Mouse (Mus musculus): ENCODE results near the gene Gm20388. TPM values are rescaled to one million over a fixed set of nuclear protein-coding genes. Genes with fewer than 3 reads are reported as not detected.

Gene Gm20388
- polyA plus RNA-seq, 1 experiment = 18.7 TPM

DNA sequence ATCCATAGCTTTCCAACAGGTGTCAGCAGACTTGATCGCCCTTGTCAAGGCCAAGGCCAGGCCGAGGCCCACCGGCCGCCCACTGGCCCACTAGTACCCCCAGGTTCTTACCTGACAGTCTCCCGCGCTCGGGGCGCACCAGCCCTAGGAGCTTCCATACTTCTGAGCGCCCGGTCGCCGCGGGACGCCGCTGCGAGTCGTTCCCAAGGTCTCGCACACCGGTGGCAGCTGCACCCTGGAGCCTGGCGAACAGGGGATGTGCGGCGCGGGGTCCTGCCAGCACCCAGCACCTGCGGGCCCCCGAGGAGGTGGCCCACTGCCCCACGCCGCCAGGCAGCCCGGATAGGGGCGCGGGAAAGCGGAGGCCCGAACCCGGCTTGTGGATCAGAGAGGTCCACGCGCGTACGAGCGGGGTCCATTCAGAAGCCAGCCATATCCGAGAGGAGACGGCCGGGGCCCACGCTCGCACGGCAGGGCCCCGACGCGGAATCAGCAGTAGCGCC is 4071.7 kb downstream of the Gm20388 start:
- Histone ChIP-seq H3K27me3 (ENCODE audit: control insufficient read depth, insufficient read depth, low read length) (no peaks in the 10 kb centered on the region), H3K4me1 (ENCODE audit: control insufficient read depth, insufficient read depth, low read length) (peaks cover 21% of the 10 kb centered on the region), H3K4me3 (replicated peaks; ENCODE audit: insufficient read depth, low read depth, low read length) (peak overlapping the region; percentile 76), H3K27ac (ENCODE audit: insufficient read depth, low read length) (peak overlapping the region; percentile 52)
- under 1% methylated on average over 48 of the region's 48 CpGs for WGBS
- peak in 1 of 2 experiments; percentile 45 for DNase-seq
- TF ChIP-seq CTCF (IDR thresholded peaks at IDR 0.05; ENCODE audit: borderline replicate concordance, insufficient read depth, low read depth, low read length) = no peak
- no peak for TF ChIP-seq POLR2A (IDR thresholded peaks at IDR 0.05; ENCODE audit: borderline replicate concordance, insufficient read depth, low read length)

DNA sequence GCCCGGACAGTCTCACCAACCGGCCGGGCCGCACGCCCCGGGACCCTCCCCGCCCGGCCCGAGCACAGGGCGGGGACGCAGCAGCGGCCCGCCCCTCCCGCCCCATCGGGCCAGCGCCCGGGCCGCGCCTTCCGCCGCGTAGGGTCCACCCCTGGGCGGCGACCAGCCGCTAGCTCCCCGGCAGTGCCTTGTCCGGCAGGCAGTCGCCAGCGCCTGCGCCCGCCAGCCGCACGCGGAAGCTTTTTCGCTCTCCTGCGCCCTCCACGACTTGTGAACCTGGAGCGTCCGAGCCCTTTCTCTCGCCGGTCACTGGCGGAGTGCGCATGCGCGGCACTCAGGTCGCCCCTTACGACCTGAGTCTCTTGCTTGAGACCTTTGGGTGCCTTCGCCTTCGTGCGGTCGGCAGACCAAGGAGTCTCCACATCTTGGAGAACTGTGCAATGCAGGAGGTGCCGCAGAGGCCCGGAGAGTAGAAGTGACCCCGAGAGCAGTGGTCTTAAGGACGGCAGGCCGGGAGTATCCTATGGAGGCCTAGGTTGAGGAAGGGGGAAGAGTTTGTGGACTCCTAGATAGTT is 4072.3 kb downstream of the Gm20388 start, which contains the start of gene Abcb10:
Gene Abcb10, minus strand, starts transcription at position 297 of the 575 bp plus-strand sequence.
- Histone ChIP-seq H3K27ac (ENCODE audit: insufficient read depth, low read length) (peak within 1 kb of the TSS; percentile 52), H3K4me1 (ENCODE audit: control insufficient read depth, insufficient read depth, low read length) (peaks cover 18% of the 10 kb centered on the region), H3K27me3 (ENCODE audit: control insufficient read depth, insufficient read depth, low read length) (no peaks in the 10 kb centered on the region), H3K4me3 (replicated peaks; ENCODE audit: insufficient read depth, low read depth, low read length) (peak within 1 kb of the TSS; percentile 76)
- TF ChIP-seq CTCF (IDR thresholded peaks at IDR 0.05; ENCODE audit: borderline replicate concordance, insufficient read depth, low read depth, low read length) (no peak), POLR2A (IDR thresholded peaks at IDR 0.05; ENCODE audit: borderline replicate concordance, insufficient read depth, low read length) (peak; percentile 54)
- peak; percentile 87 to 91 for DNase-seq
- WGBS = under 1% methylated on average over 56 of the region's 56 CpGs

DNA sequence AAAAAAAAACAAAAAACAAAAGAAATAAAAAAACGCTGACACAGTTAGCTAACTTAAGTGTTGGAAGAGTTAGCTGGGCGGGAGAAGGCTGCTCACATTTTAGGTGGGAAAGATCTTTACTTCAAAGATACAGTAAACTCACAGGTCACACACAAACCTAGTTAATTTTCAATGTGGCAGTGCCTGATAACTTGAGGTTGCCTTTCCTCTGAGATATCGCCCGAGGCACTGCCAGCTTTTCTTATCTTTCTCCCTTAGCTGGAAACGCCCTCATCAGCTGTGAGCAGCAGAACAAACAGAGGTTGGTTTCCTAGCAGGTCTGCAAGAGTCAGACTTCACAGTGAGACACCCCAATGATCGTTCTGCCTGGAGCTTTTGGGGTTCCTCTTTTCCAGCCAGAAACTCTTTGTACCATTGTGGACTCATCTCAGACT is 4078.0 kb downstream of the Gm20388 start:
- Histone ChIP-seq H3K27ac (ENCODE audit: insufficient read depth, low read length) (no peak overlapping the region), H3K4me3 (replicated peaks; ENCODE audit: insufficient read depth, low read depth, low read length) (no peak overlapping the region), H3K4me1 (ENCODE audit: control insufficient read depth, insufficient read depth, low read length) (no peaks in the 10 kb centered on the region), H3K27me3 (ENCODE audit: control insufficient read depth, insufficient read depth, low read length) (no peaks in the 10 kb centered on the region)
- 83% methylated on average over 6 of the region's 6 CpGs for WGBS
- no peak for DNase-seq
- TF ChIP-seq CTCF (IDR thresholded peaks at IDR 0.05; ENCODE audit: borderline replicate concordance, insufficient read depth, low read depth, low read length) (no peak), POLR2A (IDR thresholded peaks at IDR 0.05; ENCODE audit: borderline replicate concordance, insufficient read depth, low read length) (no peak)

DNA sequence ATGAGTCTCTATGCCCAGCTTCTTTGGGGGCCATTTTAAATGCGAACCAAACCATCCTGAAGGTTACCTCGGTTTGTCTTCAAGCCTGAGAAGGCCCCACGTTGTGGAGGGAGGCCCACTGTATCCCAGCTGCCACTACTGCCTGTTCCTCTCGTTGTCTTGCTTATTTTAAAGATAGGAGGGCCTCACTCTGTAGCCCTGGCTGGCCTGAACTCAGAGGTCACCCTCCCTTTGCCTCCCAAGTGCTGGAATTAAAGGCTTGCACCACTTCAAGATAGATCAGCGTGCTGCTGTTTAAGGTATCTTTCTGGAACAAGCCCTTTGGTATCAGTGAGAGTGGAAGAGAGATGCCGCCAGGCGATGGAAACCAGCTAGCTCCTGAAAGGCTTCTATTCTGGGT is 4078.5 kb downstream of the Gm20388 start:
- TF ChIP-seq POLR2A (IDR thresholded peaks at IDR 0.05; ENCODE audit: borderline replicate concordance, insufficient read depth, low read length) (no peak), CTCF (IDR thresholded peaks at IDR 0.05; ENCODE audit: borderline replicate concordance, insufficient read depth, low read depth, low read length) (no peak)

DNA sequence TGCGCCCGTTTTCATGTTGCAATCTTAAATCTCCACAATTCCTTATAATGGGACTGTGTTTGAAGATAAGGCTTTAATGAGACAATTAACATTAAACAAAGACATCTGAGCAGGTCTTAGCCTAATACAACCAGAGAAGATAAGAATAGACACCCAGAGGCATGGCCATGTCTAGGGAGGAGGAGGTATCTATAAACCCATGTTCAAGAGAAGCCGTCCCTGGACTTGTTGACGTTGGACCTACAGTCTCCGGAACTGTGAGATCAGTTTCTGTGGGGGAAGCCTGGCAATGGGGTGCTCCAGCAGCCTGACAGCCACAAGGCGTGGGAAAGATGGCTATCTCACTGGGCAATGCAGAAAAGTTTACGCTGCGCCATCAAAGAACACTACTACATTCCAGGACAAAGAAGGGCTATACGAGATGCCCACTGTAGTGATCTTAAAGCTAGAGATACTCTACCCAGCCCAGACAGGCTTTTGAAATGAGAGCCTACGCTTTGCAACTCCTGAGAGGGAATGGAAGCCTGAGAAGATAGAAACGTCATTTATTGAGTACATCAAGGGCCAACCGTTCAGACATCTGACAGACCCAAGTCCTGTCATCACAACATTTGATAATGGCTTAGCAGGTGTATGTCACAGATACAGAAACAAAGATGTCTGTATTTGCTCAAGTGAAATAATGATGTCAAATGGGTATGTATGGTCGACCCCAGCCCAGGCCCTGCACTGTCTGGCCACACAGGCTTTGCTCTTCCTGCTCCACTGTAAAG is 4079.8 kb downstream of the Gm20388 start:
- 91% methylated on average over 13 of the region's 13 CpGs for WGBS
- no peak for TF ChIP-seq POLR2A (IDR thresholded peaks at IDR 0.05; ENCODE audit: borderline replicate concordance, insufficient read depth, low read length)
- TF ChIP-seq CTCF (IDR thresholded peaks at IDR 0.05; ENCODE audit: borderline replicate concordance, insufficient read depth, low read depth, low read length) = no peak
- Histone ChIP-seq H3K27me3 (ENCODE audit: control insufficient read depth, insufficient read depth, low read length) (no peaks in the 10 kb centered on the region), H3K4me3 (replicated peaks; ENCODE audit: insufficient read depth, low read depth, low read length) (no peak overlapping the region), H3K4me1 (ENCODE audit: control insufficient read depth, insufficient read depth, low read length) (no peaks in the 10 kb centered on the region), H3K27ac (ENCODE audit: insufficient read depth, low read length) (no peak overlapping the region)
- no peak for DNase-seq

More for the DNA sequence above, 4078.5 kb downstream of the Gm20388 start:
- Histone ChIP-seq H3K4me1 (ENCODE audit: control insufficient read depth, insufficient read depth, low read length) (no peaks in the 10 kb centered on the region), H3K27me3 (ENCODE audit: control insufficient read depth, insufficient read depth, low read length) (no peaks in the 10 kb centered on the region), H3K4me3 (replicated peaks; ENCODE audit: insufficient read depth, low read depth, low read length) (no peak overlapping the region), H3K27ac (ENCODE audit: insufficient read depth, low read length) (no peak overlapping the region)
- WGBS = 79% methylated on average over 7 of the region's 7 CpGs
- DNase-seq = no peak

DNA sequence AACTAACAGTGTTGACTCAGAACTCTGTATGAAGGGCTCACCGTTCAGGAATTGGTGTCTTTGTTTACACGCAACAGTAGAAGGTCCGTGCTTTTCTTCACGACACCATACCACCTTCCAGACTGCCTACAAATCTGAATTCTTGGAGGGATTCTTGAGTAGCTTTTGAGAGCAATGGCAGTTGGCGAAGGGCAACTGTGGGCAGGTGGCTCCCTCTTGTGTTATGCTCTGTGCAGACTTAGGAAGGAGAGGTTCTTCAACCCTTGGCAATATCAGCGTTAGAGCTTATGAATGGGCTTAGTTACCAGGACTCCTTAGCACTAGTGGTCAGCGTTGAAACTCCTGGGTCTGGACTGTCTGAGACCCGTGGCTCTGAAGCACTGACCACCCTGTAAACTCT is 4081.9 kb downstream of the Gm20388 start:
- H3K4me1 ChIP-seq (ENCODE audit: control insufficient read depth, insufficient read depth, low read length) = no peaks in the 10 kb centered on the region
- no peaks in the 10 kb centered on the region for H3K27me3 ChIP-seq (ENCODE audit: control insufficient read depth, insufficient read depth, low read length)
- WGBS = 79% methylated on average over 8 of the region's 8 CpGs
- no peak overlapping the region for H3K4me3 ChIP-seq (replicated peaks; ENCODE audit: insufficient read depth, low read depth, low read length)
- no peak overlapping the region for H3K27ac ChIP-seq (ENCODE audit: insufficient read depth, low read length)
- no peak for DNase-seq
- TF ChIP-seq POLR2A (IDR thresholded peaks at IDR 0.05; ENCODE audit: borderline replicate concordance, insufficient read depth, low read length) = no peak
- peak; percentile 20; the same call in 1 of the 2 replicates for TF ChIP-seq CTCF (IDR thresholded peaks at IDR 0.05; ENCODE audit: borderline replicate concordance, insufficient read depth, low read depth, low read length)

DNA sequence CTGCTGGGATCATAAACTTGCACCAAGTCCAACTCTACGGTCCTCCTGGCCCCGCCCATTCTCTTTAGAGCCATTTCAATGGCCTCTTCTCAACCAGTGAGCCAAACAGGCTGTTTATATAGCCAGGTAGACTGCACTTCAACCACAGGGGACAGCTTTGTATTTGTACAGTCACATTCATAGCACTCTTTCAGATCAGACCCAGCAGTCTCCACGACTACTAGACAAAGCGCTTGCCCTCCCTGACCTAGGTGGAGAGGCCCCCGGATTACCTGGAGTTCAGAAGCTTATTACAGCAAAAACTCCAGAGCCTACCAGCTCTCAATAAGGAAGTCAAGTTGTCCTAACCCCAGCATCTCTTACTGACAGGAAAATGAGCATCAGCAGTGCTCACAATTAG is 4083.0 kb downstream of the Gm20388 start:
- 96% methylated on average over 5 of the region's 5 CpGs for WGBS
- Histone ChIP-seq H3K27ac (ENCODE audit: insufficient read depth, low read length) (no peak overlapping the region), H3K27me3 (ENCODE audit: control insufficient read depth, insufficient read depth, low read length) (no peaks in the 10 kb centered on the region), H3K4me3 (replicated peaks; ENCODE audit: insufficient read depth, low read depth, low read length) (no peak overlapping the region), H3K4me1 (ENCODE audit: control insufficient read depth, insufficient read depth, low read length) (no peaks in the 10 kb centered on the region)
- no peak for DNase-seq
- TF ChIP-seq POLR2A (IDR thresholded peaks at IDR 0.05; ENCODE audit: borderline replicate concordance, insufficient read depth, low read length) (no peak), CTCF (IDR thresholded peaks at IDR 0.05; ENCODE audit: borderline replicate concordance, insufficient read depth, low read depth, low read length) (no peak)
